Mouse (Mus musculus): ENCODE data around the gene Mapk8ip1. TPM values are rescaled to one million over a fixed set of nuclear protein-coding genes. Genes with fewer than 3 reads are reported as not detected.
"Not testable (repeated sequence)": the region's sequence is repeated elsewhere in the genome, so short reads cannot be mapped to it uniquely, and the experiment has no call there.

Mapk8ip1 gene
- total RNA-seq, 2 experiments from 2014 or later, result 9.3 to 10.3 TPM

GRCm38 (mm10) chr2:92427882-92428281 lies 26.8 kb upstream of the Mapk8ip1 start:
- intact Hi-C loops (cut with DNase I), result no loop called here
- peak; percentile 85 to 91 for DNase-seq

- DNase-seq, result peak; percentile 73 to 76
- intact Hi-C loops (cut with DNase I), result no loop called here
Measured at GRCm38 (mm10) chr2:92426426-92426825, 25.4 kb upstream of the Mapk8ip1 start.

DNA sequence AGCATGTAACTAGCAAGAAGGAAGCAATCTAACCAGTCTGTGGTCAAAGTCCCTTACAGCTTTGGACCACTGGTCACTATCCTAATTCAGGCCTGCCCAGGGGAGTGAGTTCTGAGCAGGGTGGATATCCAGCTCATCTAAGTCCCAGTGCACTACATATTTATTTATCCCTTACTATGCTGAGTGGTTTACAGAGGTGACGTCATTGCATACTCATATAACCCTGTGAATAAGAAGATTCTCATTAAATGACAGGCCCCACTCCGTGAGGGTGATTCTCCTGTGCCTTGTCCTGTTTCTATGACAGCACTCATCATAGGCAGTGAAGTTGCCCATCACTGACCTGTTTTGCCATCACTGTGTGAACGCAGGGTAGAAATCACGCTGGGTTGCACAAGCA lies 24.3 kb upstream of the Mapk8ip1 start:
- intact Hi-C loops (cut with DNase I), result no loop called here
- DNase-seq, result no peak

DNA sequence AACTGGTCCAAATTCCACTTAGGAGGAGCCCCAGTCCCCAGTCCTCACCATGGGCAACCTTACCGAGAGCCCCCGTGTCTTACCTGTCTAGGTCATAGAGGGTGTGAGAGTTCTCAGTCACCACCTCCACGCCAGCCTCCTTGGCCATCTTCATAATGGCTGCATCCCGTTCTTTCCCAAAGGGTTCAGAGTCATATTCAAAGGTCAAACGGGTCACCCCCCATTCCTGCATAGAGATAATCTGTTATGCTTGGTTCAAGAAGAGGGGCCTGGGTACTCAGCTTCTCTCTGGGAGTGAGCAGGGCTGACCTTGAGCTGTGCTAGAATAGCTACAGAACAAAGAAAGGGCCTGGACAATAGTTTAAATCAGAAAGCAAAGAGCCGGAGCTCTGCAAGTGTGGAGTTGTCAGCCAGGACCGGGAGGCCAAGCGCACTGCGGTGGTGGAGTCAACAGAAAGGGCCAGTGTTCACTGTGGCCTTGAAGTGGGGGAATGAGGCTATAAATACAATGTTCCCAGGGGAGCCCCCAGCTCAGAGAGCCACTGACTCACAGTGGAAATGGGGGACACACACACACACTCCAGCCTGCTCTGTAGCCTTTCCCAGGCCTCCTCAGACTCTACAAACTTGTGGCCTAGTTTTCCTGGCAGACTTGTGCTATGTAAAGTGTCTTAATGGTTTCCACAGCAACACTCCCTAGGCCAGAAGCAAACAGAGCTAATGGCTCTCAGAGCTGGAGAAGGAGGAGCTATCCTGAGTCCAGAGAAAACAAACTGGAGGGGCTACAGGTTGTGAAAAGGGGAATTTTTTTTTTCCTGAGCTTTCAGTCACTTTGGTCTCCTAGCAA lies 23.6 kb upstream of the Mapk8ip1 start:
- peak; percentile 79 to 83 for DNase-seq
- intact Hi-C loops (cut with DNase I), result loop anchor here (5.0 kb wide), 1 partner anchor 47 kb away; no protein-coding TSS in a partner anchor

DNA sequence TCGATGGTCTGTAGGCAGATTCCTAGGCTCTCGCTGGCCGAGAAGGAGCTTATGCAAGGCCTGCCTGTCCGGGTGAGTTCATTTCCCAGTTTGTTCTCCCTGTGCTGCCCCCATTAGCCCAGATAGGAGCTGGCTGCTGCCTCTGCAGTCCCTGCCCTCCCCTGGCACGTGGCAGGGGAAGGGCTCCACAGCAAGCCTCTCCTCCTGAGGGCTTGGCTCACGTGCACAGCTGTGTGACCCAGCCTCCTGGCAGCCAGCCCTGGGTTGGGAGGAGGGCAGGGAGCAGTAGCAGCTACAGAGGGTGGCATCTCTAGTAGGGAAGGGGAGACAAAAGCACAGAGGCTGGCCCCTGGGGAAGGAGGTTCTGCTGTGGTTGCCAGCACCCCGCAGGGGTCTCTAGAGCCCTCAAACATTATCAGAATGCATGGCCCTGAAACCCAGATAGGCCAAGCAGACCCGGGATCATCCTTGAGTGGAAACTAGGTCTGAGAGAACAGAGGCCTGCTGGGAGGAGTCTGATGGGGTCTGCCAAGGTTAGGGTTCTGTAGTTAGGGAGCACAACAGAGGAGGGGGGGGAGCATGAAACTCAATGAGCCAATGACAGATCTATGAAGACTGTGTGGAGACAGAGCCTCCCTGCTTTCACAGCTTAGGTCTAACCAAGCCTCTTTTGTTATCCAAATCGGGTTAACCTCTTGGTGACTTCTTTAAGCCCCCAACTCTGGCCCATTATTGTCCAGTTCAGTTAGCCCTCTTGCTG lies 22.8 kb upstream of the Mapk8ip1 start:
- intact Hi-C loops (cut with DNase I), result loop anchor here (2.0 to 5.0 kb wide), 2 partner anchors 13 to 47 kb away; no protein-coding TSS in a partner anchor
- DNase-seq, result peak; percentile 97

GRCm38 (mm10) chr2:92423156-92423555 lies 22.1 kb upstream of the Mapk8ip1 start:
- intact Hi-C loops (cut with DNase I), result loop anchor here (2.0 to 5.0 kb wide), 2 partner anchors 14 to 46 kb away; no protein-coding TSS in a partner anchor

DNA sequence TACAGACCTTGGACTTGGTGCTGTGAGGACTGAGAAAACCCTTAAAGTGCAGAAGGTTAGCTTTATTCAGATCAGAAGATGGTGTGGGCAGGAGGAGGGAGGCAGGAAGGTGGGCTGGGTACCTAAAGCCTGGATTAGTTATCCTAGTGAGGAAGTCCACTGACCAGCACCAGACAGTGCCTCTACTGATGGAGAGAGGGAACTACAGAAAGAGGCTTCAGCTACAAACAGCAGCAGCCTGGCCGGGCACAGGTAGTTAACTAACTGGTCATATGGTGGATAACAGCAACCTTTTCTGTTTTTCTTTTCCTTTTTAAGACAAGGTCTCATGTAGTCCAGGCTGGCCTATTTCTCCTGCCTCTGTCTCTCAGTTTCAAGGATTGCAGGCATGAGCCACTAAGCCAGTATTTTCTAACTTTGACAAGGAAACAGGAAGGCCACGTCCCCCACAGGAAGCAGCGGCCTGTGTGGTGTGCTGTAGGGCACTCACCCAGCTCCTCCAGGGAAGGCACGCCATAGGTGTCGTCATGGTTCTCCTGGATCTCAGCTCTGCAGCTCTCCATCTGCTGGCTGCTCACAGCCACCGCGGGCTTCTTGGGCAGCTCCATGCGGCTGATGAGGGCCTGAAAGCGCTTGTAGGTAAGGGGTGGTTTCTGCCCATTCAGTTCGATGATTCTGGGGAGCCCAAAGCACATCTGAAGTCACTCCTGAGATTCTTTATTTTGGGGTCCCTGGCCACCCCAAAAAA lies 21.5 kb upstream of the Mapk8ip1 start:
- intact Hi-C loops (cut with DNase I), result loop anchor here (2.0 to 5.0 kb wide), 2 partner anchors 14 to 45 kb away; no protein-coding TSS in a partner anchor
- DNase-seq, result peak in 1 of 2 experiments; percentile 21

More at GRCm38 (mm10) chr2:92423156-92423555, 22.1 kb upstream of the Mapk8ip1 start:
- no peak for DNase-seq

DNA sequence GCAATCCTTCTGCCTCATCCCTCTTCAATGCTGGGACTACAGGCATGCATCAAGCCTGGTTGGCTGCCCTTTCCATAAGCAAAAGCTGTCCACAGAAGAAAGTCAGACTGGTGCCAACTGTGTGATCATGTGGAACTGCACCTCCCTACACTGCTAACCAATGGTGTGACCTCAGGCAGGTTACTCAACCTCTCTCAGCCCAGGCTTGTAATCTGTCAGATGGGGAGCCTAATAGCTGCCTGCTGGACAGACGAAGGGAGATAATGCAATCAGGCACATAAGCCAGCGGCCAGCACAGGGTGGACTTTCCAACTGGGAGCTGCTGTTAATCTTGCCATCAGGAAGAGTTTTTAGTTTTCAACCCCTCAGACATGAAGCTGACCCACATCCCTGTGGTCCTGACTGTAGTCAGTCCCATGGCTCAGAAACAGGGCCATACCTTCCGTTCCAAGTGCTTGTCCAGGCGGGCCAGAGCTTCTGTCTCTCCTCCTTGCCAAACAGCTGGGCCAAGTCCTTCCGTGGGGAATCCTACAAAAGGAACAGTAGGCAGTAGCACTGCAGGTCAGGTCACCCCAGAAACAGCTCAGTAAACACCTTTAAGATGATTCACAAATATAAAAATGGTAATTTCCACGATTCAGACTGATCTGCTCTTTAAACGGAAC lies 20.8 kb upstream of the Mapk8ip1 start:
- DNase-seq, result no peak

DNA sequence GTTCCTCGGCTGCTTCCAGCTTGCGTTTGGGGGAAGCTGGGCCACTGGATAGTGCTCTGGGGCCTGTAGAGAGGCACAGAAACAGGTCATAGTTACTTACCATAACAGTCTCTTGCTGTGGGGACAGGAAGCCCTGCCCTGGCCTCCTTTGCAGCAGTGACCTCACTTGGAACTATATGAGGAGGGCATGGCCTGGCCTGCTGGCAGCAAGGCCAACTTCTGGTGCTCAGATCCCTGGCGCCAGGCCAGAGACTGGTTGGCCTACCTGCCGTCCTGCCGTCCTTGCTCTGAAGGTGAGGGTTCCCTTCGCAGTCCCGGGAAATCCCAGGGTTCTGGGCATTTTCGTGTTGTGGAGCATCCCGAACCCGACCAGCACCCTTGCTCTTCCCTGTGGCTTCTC lies 10.6 kb upstream of the Mapk8ip1 start:
- intact Hi-C loops (cut with DNase I), result no loop called here
- DNase-seq, result no peak

More for the DNA sequence above, 20.8 kb upstream of the Mapk8ip1 start:
- intact Hi-C loops (cut with DNase I), result loop anchor here (2.0 to 5.0 kb wide), 2 partner anchors 15 to 45 kb away; no protein-coding TSS in a partner anchor

GRCm38 (mm10) chr2:92408309-92409045 lies 7.4 kb upstream of the Mapk8ip1 start:
- intact Hi-C loops (cut with DNase I), result no loop called here
- no peak for DNase-seq

DNA sequence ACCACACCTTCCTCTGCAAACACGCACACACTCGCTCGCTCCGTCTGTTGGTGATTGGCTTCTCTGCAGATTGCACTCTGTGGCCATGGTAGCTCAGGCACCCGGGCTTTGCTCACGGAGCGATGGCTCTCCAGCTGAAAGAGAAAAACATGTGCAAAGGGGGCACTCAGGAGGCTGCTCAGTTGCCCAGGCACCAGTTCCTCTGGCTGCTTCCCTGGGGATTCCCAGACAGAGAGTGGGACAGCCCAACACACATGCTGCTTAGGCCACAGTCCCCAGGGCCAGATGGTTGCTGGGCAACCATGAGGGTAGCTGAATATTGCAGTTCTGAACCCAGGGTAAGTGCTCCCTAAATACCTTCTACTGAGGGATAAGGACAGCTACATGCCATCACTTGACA lies 4.6 kb upstream of the Mapk8ip1 start:
- DNase-seq, result no peak
- intact Hi-C loops (cut with DNase I), result no loop called here

DNA sequence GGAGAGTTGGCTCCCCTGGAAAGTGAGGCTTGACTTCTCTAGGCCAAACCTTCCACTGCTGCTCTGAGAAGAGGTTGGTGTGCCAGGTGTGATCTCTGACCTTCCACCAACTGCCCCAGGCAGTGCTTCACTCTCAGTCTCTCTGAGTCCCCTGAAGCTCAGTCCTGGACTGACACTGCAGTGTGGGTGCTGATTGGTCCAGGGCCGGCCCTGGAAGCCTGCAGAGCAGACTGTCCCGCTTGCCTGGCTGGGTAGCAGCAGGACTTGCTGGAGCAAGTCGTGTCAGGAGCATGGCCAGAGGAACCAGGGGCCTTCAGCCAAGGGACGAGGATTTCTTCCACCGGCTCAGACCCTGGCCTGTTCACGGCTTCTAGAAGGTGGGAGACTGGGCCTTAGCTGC lies 3.7 kb upstream of the Mapk8ip1 start:
- intact Hi-C loops (cut with DNase I), result no loop called here
- DNase-seq, result no peak

DNA sequence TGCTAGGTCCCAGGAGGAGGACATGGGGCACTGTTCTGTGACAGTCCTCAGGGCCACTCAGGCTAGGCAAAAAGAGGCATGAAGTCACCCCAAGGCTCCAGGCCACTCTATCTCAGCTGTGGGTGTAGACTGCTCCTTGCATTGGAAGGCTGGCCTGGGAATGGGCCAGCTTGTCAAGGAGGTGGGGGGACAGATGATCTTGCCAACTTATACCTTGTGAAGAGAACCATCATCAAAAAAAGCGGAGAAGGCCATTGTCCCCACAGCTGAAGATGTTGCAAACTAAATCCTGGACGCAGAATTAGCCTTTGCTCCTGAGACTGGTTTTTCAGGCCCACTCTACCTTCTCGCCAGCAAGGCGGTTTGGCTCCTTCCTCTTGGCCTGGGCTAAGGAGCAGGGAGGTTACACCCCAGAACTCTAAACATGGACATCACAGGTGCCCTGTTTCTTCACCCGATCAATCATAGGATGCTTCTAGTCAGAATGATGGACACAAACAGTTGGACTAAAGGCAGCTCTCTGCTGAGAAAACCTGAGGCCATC lies 2.8 kb upstream of the Mapk8ip1 start:
- intact Hi-C loops (cut with DNase I), result no loop called here
- DNase-seq, result no peak

- no peak for DNase-seq
- intact Hi-C loops (cut with DNase I), result no loop called here
Measured at GRCm38 (mm10) chr2:92402591-92403326, 1.7 kb upstream of the Mapk8ip1 start.

DNA sequence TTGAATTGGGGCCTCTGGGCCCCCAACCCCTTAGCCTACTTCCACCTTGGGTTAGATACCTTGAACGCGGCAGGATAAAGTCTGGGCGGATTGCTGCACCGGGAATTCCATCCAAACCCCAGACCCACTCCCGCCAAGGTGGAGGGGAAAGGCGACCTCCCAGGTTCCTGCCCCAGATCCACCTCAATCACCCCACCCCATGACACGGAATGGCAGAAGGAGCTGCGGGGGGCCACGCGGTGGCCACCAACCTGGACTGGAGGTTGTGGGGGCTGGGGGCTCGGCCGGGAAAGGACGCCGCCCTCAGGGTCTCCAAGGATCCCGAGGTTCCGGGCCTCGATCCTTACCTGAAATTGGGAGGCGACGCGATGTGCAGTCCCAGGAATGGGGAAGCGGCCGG lies 381 bp downstream of the Mapk8ip1 start:
- intact Hi-C loops (cut with DNase I), result no loop called here
- no peak for DNase-seq

GRCm38 (mm10) chr2:92399877-92400276 lies 1.2 kb downstream of the Mapk8ip1 start:
- intact Hi-C loops (cut with DNase I); DNase-seq: not testable (repeated sequence)

DNA sequence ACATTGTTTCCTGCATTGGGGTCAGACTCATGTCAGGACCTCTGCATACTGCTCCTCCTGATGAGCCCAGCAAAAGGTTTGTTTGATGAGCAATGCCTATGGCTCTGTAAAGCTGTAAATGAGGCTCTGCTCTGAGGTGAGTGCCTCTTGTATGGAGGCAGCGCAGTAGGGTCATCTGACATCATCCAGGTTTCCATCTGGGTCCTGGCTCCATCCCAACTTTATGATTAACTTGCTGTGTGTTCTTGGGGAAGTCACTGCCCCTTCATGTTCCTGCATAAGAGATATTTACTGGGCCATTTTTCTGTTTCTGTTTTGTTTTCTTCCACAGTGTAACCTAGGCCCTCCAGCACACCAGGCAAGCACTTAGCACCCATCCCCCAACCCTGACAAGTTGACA lies 3.6 kb downstream of the Mapk8ip1 start:
- DNase-seq, result no peak
- intact Hi-C loops (cut with DNase I), result no loop called here

GRCm38 (mm10) chr2:92395535-92395934 lies 5.5 kb downstream of the Mapk8ip1 start:
- no peak for DNase-seq
- intact Hi-C loops (cut with DNase I), result no loop called here
